Mouse (Mus musculus) small intestine, adult 10 weeks (tissue): ENCODE results near the gene Rslcan18. TPM values are rescaled to one million over a fixed set of nuclear protein-coding genes. Genes with fewer than 3 reads are reported as not detected.

Source experiments
- polyA plus RNA-seq: library from polyadenylated mRNA; stranded (reverse); fragments of 350-450 nt; fragmentation: Illumina TruSeq; extraction: RNeasy Lipid Tissue Mini Kit (QIAGEN cat#74804); gene quantifications from one replicate; pipeline ENCODE4 v1.2.3, GENCODE M21; 2014; ENCODE audit warnings: low replicate concordance

Gene Rslcan18
- 0.89 TPM for polyA plus RNA-seq

GRCm38 (mm10) chr13:67116163-67116562, at the start of gene Rslcan18:
Gene Rslcan18, minus strand, starts transcription at chr13:67116263.

GRCm38 (mm10) chr13:67121360-67121759, 5.3 kb upstream of the Rslcan18 start, which contains the start of gene Zfp759:
Gene Zfp759, plus strand, starts transcription at chr13:67121660.

GRCm38 (mm10) chr13:67108194-67108820, 7.8 kb downstream of the Rslcan18 start, which contains the start of gene Gm28557:
Gene Gm28557, minus strand, starts transcription at chr13:67108604.

GRCm38 (mm10) chr13:67097876-67098275, 18.2 kb downstream of the Rslcan18 start, which contains the start of gene Zfp708:
Gene Zfp708, minus strand, starts transcription at chr13:67097976.

GRCm38 (mm10) chr13:67060786-67061358, 55.2 kb downstream of the Rslcan18 start, which contains the start of gene Zfp712:
Gene Zfp712, minus strand, starts transcription at chr13:67061170.

Other genes with a start within 250 kb of the Rslcan18 start
- 9.1 TPM for gene Gm10767, start 211.3 kb downstream of the Rslcan18 start, polyA plus RNA-seq
- gene Zfp712, start 55.1 kb downstream of the Rslcan18 start, polyA plus RNA-seq, result 8.5 TPM
- gene Zfp708, start 18.3 kb downstream of the Rslcan18 start, polyA plus RNA-seq, result 17.1 TPM
- gene Gm28557, start 7.7 kb downstream of the Rslcan18 start, polyA plus RNA-seq, result 6.0 TPM
- 13.1 TPM for gene Zfp759, start 5.4 kb upstream of the Rslcan18 start, polyA plus RNA-seq
- gene Rsl1, start 56.9 kb upstream of the Rslcan18 start, polyA plus RNA-seq, result 19.0 TPM
- gene Zfp455, start 78.2 kb upstream of the Rslcan18 start, polyA plus RNA-seq, result 7.2 TPM
- gene Zfp458, start 162.2 kb upstream of the Rslcan18 start, polyA plus RNA-seq, result 8.6 TPM
- 1.9 TPM for gene Zfp457, start 190.2 kb upstream of the Rslcan18 start, polyA plus RNA-seq
- 33.3 TPM for gene Zfp595, start 216.3 kb upstream of the Rslcan18 start, polyA plus RNA-seq
- gene Gm28044, start 244.3 kb upstream of the Rslcan18 start, polyA plus RNA-seq, result not detected
- 19.8 TPM for gene Zfp953, start 244.3 kb upstream of the Rslcan18 start, polyA plus RNA-seq